Mouse (Mus musculus) forebrain, embryonic 16.5 days (tissue): Measurements from ENCODE around the gene Inpp4b. TPM values are rescaled to one million over a fixed set of nuclear protein-coding genes. Genes with fewer than 3 reads are reported as not detected.

Experiments used
- ATAC-seq: fragments of 200-750 bp; cut with Nextera tagmentation; 2 replicates; pipeline ENCODE4 v1.8.0; 2017; ENCODE audit warnings: mild to moderate bottlenecking, moderate library complexity
- H3K27ac ChIP-seq: fragments of 300-500 bp; sonication (generic); 2 replicates; pipeline ENCODE4 v1.5.1; 2014; ENCODE audit warnings: low read length, control low read depth
- H3K27me3 ChIP-seq: fragments of 300-500 bp; sonication (generic); replicated peaks from 2 replicates; pipeline ENCODE4 v1.6.1; 2014; ENCODE audit warnings: low read length; ENCODE audit not compliant: control insufficient read depth, insufficient read depth
- H3K36me3 ChIP-seq: fragments of 300-500 bp; sonication (generic); 2 replicates; pipeline ENCODE4 v1.6.1; 2014; ENCODE audit not compliant: control insufficient read depth, insufficient read depth
- H3K4me1 ChIP-seq: fragments of 300-500 bp; sonication (generic); replicated peaks from 2 replicates; pipeline ENCODE4 v1.6.1; 2014; ENCODE audit warnings: low read length; ENCODE audit not compliant: control insufficient read depth, insufficient read depth
- H3K4me2 ChIP-seq: fragments of 300-500 bp; sonication (generic); 2 replicates; pipeline ENCODE4 v1.6.1; 2014; ENCODE audit warnings: mild to moderate bottlenecking, low read length, control low read depth
- H3K4me3 ChIP-seq: fragments of 300-500 bp; sonication (generic); replicated peaks from 2 replicates; pipeline ENCODE4 v1.5.1; 2014; ENCODE audit warnings: mild to moderate bottlenecking, low read length, control low read depth
- H3K9ac ChIP-seq: fragments of 300-500 bp; sonication (generic); replicated peaks from 2 replicates; pipeline ENCODE4 v1.6.1; 2014; ENCODE audit warnings: low read depth, low read length, control low read depth
- H3K9me3 ChIP-seq: fragments of 300-500 bp; sonication (generic); 2 replicates; pipeline ENCODE4 v1.6.1; 2016; ENCODE audit warnings: low read length; ENCODE audit not compliant: control insufficient read depth
- WGBS: fragments of 180-500 bp; shearing (Covaris S2); extraction: QIAGEN DNeasy Blood & Tissue Kit; methylation state at CpG from one replicate; pipeline ENCODE4 v1.1.7; 2014; 5-methylcytosine and 5-hydroxymethylcytosine counted together
- polyA plus RNA-seq: library from polyadenylated mRNA; unstranded; fragments of >200 nt; fragmentation: Nextera tagmentation; extraction: Ambion mirVana; gene quantifications from 2 replicates; pipeline ENCODE4 v1.2.1, GENCODE M21; 2015

The Inpp4b gene
- polyA plus RNA-seq, 1 experiment from 2014 or later, result 6.5 TPM

DNA sequence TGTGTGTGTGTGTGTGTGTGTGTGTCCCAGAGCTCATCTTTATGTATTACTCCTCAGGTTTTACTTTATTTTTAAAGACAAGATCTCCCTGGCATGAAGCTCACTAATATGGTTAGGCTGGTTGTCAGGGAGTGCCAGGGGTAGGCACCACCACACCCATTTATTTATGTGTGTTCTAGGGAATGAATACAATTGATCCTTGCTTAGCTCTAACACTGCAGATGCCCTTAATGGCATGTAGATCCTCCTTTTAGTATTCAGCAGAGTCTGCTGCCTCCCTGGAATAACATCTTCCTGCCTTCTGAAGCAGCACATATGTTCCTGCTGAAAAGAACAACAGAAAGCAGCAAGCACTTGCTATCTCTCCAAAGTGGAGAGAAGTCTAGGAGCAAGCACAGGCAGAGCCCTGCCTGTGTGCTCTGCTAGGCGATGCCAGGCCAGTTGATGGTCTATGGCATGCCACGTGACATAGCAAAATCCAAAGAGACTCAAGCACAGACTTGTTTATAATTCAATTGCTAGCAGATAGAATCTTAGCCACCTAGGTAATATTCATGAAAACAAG is 415.3 kb downstream of the Inpp4b start:
- Histone ChIP-seq H3K4me3 (no peak overlapping the region), H3K4me2 (no peak overlapping the region), H3K9ac (no peak overlapping the region), H3K27me3 (no peaks in the 10 kb centered on the region), H3K36me3 (no peaks in the 10 kb centered on the region), H3K9me3 (no peaks in the 10 kb centered on the region), H3K27ac (no peak overlapping the region), H3K4me1 (no peaks in the 10 kb centered on the region)
- 83% methylated on average over 2 of the region's 2 CpGs for WGBS
- 0 out of 2 replicates have a peak, but pooled peaks have one; percentile 40 for ATAC-seq

GRCm38 (mm10) chr8:81761466-81761865 is 419.1 kb downstream of the Inpp4b start:
- H3K9ac ChIP-seq, result no peak overlapping the region
- no peaks in the 10 kb centered on the region for H3K36me3 ChIP-seq
- WGBS, result 90% methylated on average over 4 of the region's 4 CpGs
- no peak overlapping the region for H3K27ac ChIP-seq
- H3K27me3 ChIP-seq, result no peaks in the 10 kb centered on the region
- no peaks in the 10 kb centered on the region for H3K4me1 ChIP-seq
- no peak overlapping the region for H3K4me2 ChIP-seq
- H3K4me3 ChIP-seq, result no peak overlapping the region
- no peak for ATAC-seq
- H3K9me3 ChIP-seq, result no peaks in the 10 kb centered on the region

GRCm38 (mm10) chr8:81766033-81766432 is 423.7 kb downstream of the Inpp4b start:
- Histone ChIP-seq H3K27me3 (no peaks in the 10 kb centered on the region), H3K27ac (no peak overlapping the region), H3K9me3 (no peaks in the 10 kb centered on the region), H3K4me1 (peaks cover 9% of the 10 kb centered on the region), H3K36me3 (no peaks in the 10 kb centered on the region), H3K4me2 (no peak overlapping the region), H3K9ac (no peak overlapping the region), H3K4me3 (no peak overlapping the region)
- no peak for ATAC-seq
- 89% methylated on average over 5 of the region's 5 CpGs for WGBS

GRCm38 (mm10) chr8:81767411-81768312 is 425.3 kb downstream of the Inpp4b start:
- no peaks in the 10 kb centered on the region for H3K27me3 ChIP-seq
- H3K4me3 ChIP-seq, result no peak overlapping the region
- peak; percentile 63 for ATAC-seq
- no peaks in the 10 kb centered on the region for H3K36me3 ChIP-seq
- no peak overlapping the region for H3K27ac ChIP-seq
- 3% methylated on average over 12 of the region's 12 CpGs for WGBS
- H3K4me1 ChIP-seq, result peaks cover 9% of the 10 kb centered on the region
- H3K9me3 ChIP-seq, result no peaks in the 10 kb centered on the region
- H3K9ac ChIP-seq, result no peak overlapping the region
- H3K4me2 ChIP-seq, result peak overlapping the region; percentile 43

GRCm38 (mm10) chr8:81768313-81768675 is 425.9 kb downstream of the Inpp4b start:
- Histone ChIP-seq H3K36me3 (no peaks in the 10 kb centered on the region), H3K27me3 (no peaks in the 10 kb centered on the region), H3K27ac (no peak overlapping the region), H3K9me3 (no peaks in the 10 kb centered on the region), H3K4me2 (no peak overlapping the region), H3K9ac (no peak overlapping the region), H3K4me3 (no peak overlapping the region), H3K4me1 (peaks cover 9% of the 10 kb centered on the region)
- 41% methylated on average over 2 of the region's 2 CpGs for WGBS
- no peak for ATAC-seq

GRCm38 (mm10) chr8:81768731-81769445 is 426.5 kb downstream of the Inpp4b start:
- Histone ChIP-seq H3K4me3 (no peak overlapping the region), H3K27ac (no peak overlapping the region), H3K4me1 (peaks cover 9% of the 10 kb centered on the region), H3K9me3 (no peaks in the 10 kb centered on the region), H3K4me2 (no peak overlapping the region), H3K27me3 (no peaks in the 10 kb centered on the region), H3K36me3 (no peaks in the 10 kb centered on the region), H3K9ac (no peak overlapping the region)
- 27% methylated on average over 2 of the region's 2 CpGs for WGBS
- ATAC-seq, result no peak

- peak; percentile 84 for ATAC-seq
- Histone ChIP-seq H3K36me3 (no peaks in the 10 kb centered on the region), H3K4me2 (no peak overlapping the region), H3K9me3 (no peaks in the 10 kb centered on the region), H3K9ac (no peak overlapping the region), H3K4me3 (no peak overlapping the region), H3K4me1 (peaks cover 9% of the 10 kb centered on the region), H3K27ac (no peak overlapping the region), H3K27me3 (0 out of 2 replicates have a peak, but pooled peaks cover 2% of the 10 kb centered on the region)
- WGBS, result 7% methylated on average over 6 of the region's 6 CpGs
Observed at GRCm38 (mm10) chr8:81770603-81771276, 428.4 kb downstream of the Inpp4b start.

DNA sequence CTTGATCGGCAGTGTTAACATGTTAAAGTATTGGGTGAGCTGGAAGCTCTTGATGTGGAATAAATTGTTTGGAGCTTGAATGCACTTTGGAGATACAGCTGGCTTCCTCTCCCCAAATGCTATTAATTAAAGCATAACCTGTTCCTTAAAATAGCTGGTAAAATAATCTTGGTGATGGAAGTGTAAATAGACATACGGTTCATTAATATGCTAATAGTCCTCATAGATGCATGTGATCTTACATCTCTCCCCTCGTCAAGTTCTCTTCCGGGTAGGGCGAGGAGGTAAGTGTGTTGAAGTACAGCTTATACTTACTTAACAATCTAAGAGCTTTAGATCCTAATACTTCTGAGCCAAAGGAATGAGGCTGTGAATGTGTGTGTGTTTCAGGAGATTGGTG is 430.5 kb downstream of the Inpp4b start:
- H3K9ac ChIP-seq, result no peak overlapping the region
- no peak overlapping the region for H3K4me2 ChIP-seq
- no peak overlapping the region for H3K27ac ChIP-seq
- no peak for ATAC-seq
- 0 out of 2 replicates have a peak, but pooled peaks cover 2% of the 10 kb centered on the region for H3K27me3 ChIP-seq
- no peaks in the 10 kb centered on the region for H3K36me3 ChIP-seq
- WGBS, result 76% methylated on average over 5 of the region's 5 CpGs
- H3K4me1 ChIP-seq, result peaks cover 5% of the 10 kb centered on the region; the same call in 1 of the 2 replicates
- H3K9me3 ChIP-seq, result no peaks in the 10 kb centered on the region
- no peak overlapping the region for H3K4me3 ChIP-seq
